Mouse (Mus musculus): ENCODE data around the gene E130208F15Rik.

- TF ChIP-seq CTCF (IDR thresholded peaks at IDR 0.05; ENCODE audit: low read depth, low read length) (no peak), POLR2A (IDR thresholded peaks at IDR 0.05; ENCODE audit: extremely low read depth, insufficient read depth, low read length) (no peak)
These were observed 11.2 kb downstream of the E130208F15Rik start for GRCm38 (mm10) chr7:30332622-30333259.

All from liver, adult 2 months (tissue).